Mouse (Mus musculus) lung, embryonic 14.5 days (tissue): ENCODE measurements at regions not wholly inside any gene's neighbourhood (a gene's known extent, or its start where the extent isn't known, plus 50 kb on each side); places are given as distances from the start of the nearest gene placed in this dataset.

Source experiments
- ATAC-seq: fragments of 200-750 bp; cut with Nextera tagmentation; 2 replicates; pipeline ENCODE4 v1.8.0; 2017; ENCODE audit warnings: mild to moderate bottlenecking, moderate TSS enrichment, moderate library complexity; ENCODE audit not compliant: insufficient read depth
- DNase-seq: peaks from one replicate; pipeline ENCODE4 v3.0.0-alpha.2; 2015
- H3K27ac ChIP-seq: fragments of 300-500 bp; sonication (generic); 2 replicates; pipeline ENCODE4 v1.5.1; 2014; ENCODE audit warnings: low read depth, mild to moderate bottlenecking, moderate library complexity
- H3K27me3 ChIP-seq: fragments of 300-500 bp; sonication (generic); 2 replicates; pipeline ENCODE4 v1.6.1; 2014; ENCODE audit warnings: low read length, control low read depth; ENCODE audit not compliant: insufficient read depth
- H3K36me3 ChIP-seq: fragments of 300-500 bp; sonication (generic); 2 replicates; pipeline ENCODE4 v1.6.1; 2014; ENCODE audit warnings: control low read depth; ENCODE audit not compliant: insufficient read depth
- H3K4me1 ChIP-seq: fragments of 300-500 bp; sonication (generic); 2 replicates; pipeline ENCODE4 v1.6.1; 2014; ENCODE audit warnings: antibody characterized with exemption, control low read depth; ENCODE audit not compliant: insufficient read depth
- H3K4me2 ChIP-seq: fragments of 300-500 bp; sonication (generic); 2 replicates; pipeline ENCODE4 v1.6.1; 2014; ENCODE audit warnings: mild to moderate bottlenecking
- H3K4me3 ChIP-seq: fragments of 300-500 bp; sonication (generic); 2 replicates; pipeline ENCODE4 v1.5.1; 2014; ENCODE audit warnings: low read depth, low read length
- H3K9ac ChIP-seq: fragments of 300-500 bp; sonication (generic); 2 replicates; pipeline ENCODE4 v1.6.1; 2014
- H3K9me3 ChIP-seq: fragments of 300-500 bp; sonication (generic); 2 replicates; pipeline ENCODE4 v1.6.1; 2016; ENCODE audit warnings: low read depth, low read length, control low read depth
- CTCF ChIP-seq: IDR thresholded peaks from 2 replicates; pipeline ENCODE4 v1.5.1; 2016; ENCODE audit warnings: antibody characterized with exemption, low read depth
- WGBS: fragments of 180-500 bp; shearing (Covaris S2); extraction: QIAGEN DNeasy Blood & Tissue Kit; methylation state at CpG from one replicate; pipeline ENCODE4 v1.1.7; 2014; 5-methylcytosine and 5-hydroxymethylcytosine counted together

DNA sequence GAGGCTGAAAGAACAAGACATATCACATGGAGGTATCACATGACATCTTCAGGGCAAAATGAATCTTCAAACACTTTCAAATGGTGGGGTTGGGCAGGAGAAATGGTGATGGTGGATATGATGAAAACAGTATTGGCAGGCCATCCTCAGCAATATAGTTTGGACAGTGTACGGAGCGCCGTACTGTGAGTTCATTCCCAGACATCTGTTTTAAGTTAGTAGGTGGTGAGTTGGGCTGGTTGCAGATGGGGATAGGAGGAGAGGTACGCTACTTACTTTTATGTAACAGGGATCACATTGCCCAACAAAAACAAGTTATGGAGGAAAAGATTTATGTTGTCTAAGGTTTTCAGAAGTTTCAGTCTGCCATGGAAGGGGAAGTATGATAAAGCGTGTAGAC lies 246.6 kb downstream of the Gm11146 start:
- H3K27me3 ChIP-seq, result no peaks in the 10 kb centered on the region
- H3K4me1 ChIP-seq, result no peaks in the 10 kb centered on the region
- no peaks in the 10 kb centered on the region for H3K9me3 ChIP-seq
- ATAC-seq (no peak), DNase-seq (no peak)
- no peak overlapping the region for H3K4me3 ChIP-seq
- no peak overlapping the region for H3K27ac ChIP-seq
- no peak for TF ChIP-seq CTCF
- H3K36me3 ChIP-seq, result no peaks in the 10 kb centered on the region
- WGBS, result 86% methylated on average over 5 of the region's 5 CpGs
- no peak overlapping the region for H3K9ac ChIP-seq
- H3K4me2 ChIP-seq, result no peak overlapping the region

DNA sequence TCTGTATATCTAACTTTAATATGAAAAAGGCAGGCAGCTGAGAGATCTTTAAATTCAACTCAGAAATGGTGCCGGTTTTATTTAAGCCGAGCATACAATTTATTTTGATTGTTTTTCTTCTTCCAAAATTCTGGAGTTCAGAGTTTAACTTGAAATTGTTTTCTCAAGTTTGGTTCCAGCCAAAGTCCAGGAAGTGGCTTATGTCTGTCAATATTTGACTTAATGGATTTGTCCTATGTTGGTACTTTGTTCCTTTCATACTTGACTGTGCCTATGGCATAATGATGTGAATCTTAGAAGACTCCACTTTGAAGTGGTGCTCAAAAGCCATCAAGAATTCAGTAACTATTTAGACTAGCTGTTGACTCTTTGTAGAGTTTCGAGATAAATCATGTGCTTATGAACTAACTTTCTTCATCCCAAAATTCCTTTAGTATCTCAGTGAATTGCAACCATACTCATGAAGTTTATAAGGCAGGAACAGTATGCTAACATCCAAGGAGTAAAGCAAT lies 247.6 kb downstream of the Gm11146 start:
- no peak overlapping the region for H3K4me3 ChIP-seq
- no peak overlapping the region for H3K9ac ChIP-seq
- no peak for TF ChIP-seq CTCF
- no peaks in the 10 kb centered on the region for H3K9me3 ChIP-seq
- H3K4me1 ChIP-seq, result no peaks in the 10 kb centered on the region
- ATAC-seq, result no peak
- 60% methylated on average over 3 of the region's 3 CpGs for WGBS
- no peak overlapping the region for H3K4me2 ChIP-seq
- no peaks in the 10 kb centered on the region for H3K36me3 ChIP-seq
- H3K27me3 ChIP-seq, result no peaks in the 10 kb centered on the region
- no peak overlapping the region for H3K27ac ChIP-seq
- DNase-seq, result peak; percentile 30

DNA sequence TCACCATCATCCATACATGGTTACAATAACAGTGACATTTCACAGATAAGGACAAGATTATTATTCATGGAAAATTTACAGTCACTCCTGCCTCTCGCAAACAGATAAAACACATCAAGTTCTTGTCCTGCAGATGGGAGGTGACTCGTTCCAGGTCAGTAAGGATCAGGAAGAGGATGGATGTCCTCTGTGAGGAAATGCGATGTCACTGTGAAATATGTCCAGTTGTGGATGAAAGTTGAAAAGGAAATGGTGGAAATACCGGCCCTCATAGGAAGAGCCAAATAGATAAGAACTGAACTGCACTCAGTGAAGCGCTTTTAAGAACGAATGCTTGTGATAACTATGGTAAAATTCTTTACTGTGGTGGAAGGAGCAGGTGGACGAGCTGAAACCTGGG lies 255.8 kb downstream of the Gm11146 start:
- Histone ChIP-seq H3K9ac (no peak overlapping the region), H3K4me1 (no peaks in the 10 kb centered on the region), H3K9me3 (no peaks in the 10 kb centered on the region), H3K4me3 (no peak overlapping the region), H3K27ac (no peak overlapping the region), H3K36me3 (no peaks in the 10 kb centered on the region), H3K4me2 (no peak overlapping the region), H3K27me3 (no peaks in the 10 kb centered on the region)
- WGBS, result 43% methylated on average over 7 of the region's 7 CpGs
- no peak for ATAC-seq
- DNase-seq, result peak; percentile 10
- no peak for TF ChIP-seq CTCF

DNA sequence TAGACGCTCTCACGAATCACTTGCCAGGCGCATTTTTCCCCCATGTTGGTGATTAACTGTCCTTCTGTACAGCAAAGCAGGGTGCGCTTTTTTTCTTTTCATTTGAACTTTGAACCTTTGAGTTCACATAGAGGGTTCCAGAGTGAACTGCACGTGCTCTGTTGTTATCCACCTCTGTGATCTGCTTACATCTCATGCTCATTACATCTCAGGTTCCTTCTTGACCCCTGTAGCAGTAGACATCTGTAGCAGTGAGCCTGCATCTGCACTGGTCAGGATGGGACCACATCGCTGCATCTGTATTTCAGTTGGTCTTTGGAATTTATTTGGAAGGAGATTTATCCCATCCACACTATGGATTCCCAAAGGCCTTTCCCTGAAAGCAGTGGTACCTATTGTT lies 269.6 kb downstream of the Gm11146 start:
- Histone ChIP-seq H3K9ac (no peak overlapping the region), H3K36me3 (no peaks in the 10 kb centered on the region), H3K27me3 (no peaks in the 10 kb centered on the region), H3K4me3 (no peak overlapping the region), H3K4me2 (peak overlapping the region; percentile 20; the same call in 1 of the 2 replicates), H3K4me1 (peaks cover 6% of the 10 kb centered on the region; the same call in 1 of the 2 replicates), H3K27ac (0 out of 2 replicates have a peak overlapping the region, but pooled peaks have one; percentile 6), H3K9me3 (no peaks in the 10 kb centered on the region)
- ATAC-seq, result no peak
- DNase-seq, result no peak
- TF ChIP-seq CTCF, result no peak
- WGBS, result 58% methylated on average over 6 of the region's 6 CpGs

DNA sequence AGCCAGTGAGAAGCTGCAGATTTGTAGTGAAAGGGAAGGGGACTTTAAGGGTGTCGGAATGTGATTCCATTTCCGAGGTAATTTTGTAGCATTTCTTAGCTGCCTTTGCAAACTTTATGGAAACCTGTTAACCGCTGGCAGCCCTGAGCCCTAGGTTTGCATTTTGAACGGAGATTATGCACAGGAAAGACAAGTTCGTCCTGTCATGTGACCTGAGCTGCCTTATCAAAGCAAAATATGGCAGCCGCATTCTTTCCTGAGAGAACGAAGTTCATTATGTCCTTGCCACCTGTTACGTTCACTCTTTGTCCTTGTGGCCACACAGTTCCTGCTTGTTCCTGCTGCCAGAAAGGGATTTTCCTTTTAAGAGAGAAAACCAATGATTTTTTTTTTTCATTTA lies 270.9 kb downstream of the Gm11146 start:
- ATAC-seq, result peak; percentile 33; the same call in 1 of the 2 replicates

DNA sequence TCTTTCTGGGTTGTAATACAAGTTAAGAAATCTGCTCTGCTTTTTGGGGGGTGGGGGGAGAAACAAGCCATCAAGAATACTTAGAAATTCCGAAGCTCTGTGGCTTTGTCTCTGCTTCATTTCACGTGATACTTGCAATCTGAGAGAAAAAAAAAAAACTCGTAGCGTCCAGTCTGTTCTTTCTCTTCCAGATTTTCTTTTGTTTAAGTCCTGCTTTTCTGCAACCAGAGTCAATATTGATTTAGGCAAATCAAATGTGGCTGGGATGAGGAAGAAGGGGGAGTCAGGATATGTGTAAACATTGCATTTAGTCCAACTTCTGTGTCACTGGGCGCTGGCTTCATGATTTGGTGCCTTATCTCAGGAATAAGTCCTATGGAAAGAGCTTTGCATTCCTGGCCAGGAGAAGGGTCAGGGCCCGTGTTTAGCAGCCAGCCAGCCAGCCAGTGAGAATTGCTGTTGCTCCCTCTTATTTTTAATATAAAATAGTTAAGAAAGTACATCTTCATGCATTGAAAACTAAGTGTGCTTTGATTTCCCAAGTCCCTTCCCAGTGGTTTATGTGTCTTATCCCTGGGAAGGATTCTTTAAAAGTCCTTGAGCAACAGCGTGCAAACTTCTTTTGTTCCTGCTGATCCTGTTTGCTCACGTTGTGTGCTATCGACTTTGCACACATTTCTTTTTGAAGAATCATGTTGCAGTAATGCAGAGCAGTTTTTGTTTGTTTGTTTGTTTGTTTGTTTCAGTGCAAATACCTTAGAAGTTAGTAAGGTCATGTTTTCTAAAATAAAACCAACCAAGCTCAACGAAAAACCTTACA lies 272.0 kb downstream of the Gm11146 start:
- H3K4me3 ChIP-seq, result peak overlapping the region; percentile 46
- 4% methylated on average over 10 of the region's 10 CpGs for WGBS
- no peaks in the 10 kb centered on the region for H3K36me3 ChIP-seq
- peak overlapping the region; percentile 98 for H3K27ac ChIP-seq
- no peaks in the 10 kb centered on the region for H3K9me3 ChIP-seq
- peaks cover 6% of the 10 kb centered on the region; the same call in 1 of the 2 replicates for H3K4me1 ChIP-seq
- peak overlapping the region; percentile 72 for H3K9ac ChIP-seq
- H3K4me2 ChIP-seq, result peak overlapping the region; percentile 75
- H3K27me3 ChIP-seq, result no peaks in the 10 kb centered on the region
- DNase-seq, result peak; percentile 77
- TF ChIP-seq CTCF, result no peak
- peak; percentile 60 for ATAC-seq

More for the DNA sequence above, 270.9 kb downstream of the Gm11146 start:
- Histone ChIP-seq H3K27me3 (no peaks in the 10 kb centered on the region), H3K9ac (peak overlapping the region; percentile 72), H3K27ac (peak overlapping the region; percentile 98), H3K36me3 (no peaks in the 10 kb centered on the region), H3K4me3 (peak overlapping the region; percentile 46), H3K4me2 (peak overlapping the region; percentile 75), H3K9me3 (no peaks in the 10 kb centered on the region), H3K4me1 (peaks cover 6% of the 10 kb centered on the region; the same call in 1 of the 2 replicates)
- TF ChIP-seq CTCF, result no peak
- WGBS, result 5% methylated on average over 8 of the region's 8 CpGs
- peak; percentile 80 for DNase-seq

DNA sequence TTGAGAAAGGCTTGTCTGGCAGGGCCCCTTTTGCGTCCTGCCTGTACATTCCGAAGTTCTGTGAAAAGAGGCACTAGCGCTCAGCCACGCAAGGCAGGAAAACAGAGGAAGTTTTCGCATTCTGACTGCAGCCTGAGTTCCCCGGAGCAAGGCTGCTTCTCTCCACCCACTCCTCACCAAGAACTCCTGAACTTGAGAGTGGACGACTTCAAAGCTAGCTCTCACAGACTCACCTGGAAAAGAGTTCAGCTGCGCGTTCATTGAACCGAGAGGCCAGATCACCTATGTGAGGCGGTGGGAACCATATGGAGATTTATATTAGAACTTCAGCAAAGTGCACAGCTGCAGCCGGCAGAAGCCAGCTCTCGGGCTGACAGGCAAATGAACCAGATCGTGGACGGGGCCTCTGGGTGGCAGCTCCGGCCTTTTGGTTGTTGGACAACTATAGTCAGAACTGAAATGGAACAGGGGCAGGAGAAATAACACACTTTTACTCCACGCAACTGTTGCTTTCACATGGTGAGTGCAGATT lies 272.7 kb downstream of the Gm11146 start:
- peak overlapping the region; percentile 75 for H3K4me2 ChIP-seq
- peak overlapping the region; percentile 98 for H3K27ac ChIP-seq
- peak overlapping the region; percentile 46 for H3K4me3 ChIP-seq
- DNase-seq, result peak; percentile 83
- TF ChIP-seq CTCF, result no peak
- H3K27me3 ChIP-seq, result no peaks in the 10 kb centered on the region
- peak overlapping the region; percentile 72 for H3K9ac ChIP-seq
- H3K4me1 ChIP-seq, result peaks cover 6% of the 10 kb centered on the region; the same call in 1 of the 2 replicates
- H3K36me3 ChIP-seq, result no peaks in the 10 kb centered on the region
- WGBS, result 2% methylated on average over 17 of the region's 17 CpGs
- peak; percentile 77 for ATAC-seq
- no peaks in the 10 kb centered on the region for H3K9me3 ChIP-seq
